Mouse (Mus musculus): ENCODE data around the gene 1700034J05Rik.

The 1700034J05Rik gene

DNA sequence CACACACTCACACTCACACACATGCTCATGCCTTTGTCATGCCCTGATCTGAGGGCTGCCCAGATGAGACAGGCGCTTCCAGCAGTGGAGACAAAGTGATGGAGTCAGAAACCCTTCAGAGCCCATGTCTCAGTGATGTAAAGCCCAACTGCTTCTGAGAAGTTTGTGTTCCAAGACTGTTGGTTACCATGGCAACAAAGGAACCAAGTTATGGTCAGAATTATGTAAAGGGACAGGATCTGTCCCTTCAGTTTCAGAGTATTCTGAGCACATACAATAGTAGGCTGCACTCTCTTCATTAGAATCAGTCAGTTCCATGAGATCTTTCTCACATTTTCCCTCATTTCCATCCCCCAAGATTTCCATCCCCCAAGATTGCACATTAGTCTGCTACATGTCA, at the start of gene 1700034J05Rik:
1700034J05Rik (minus strand) TSS at position 165 of the 400 bp plus-strand sequence.
- no peak for DNase-seq

GRCm38 (mm10) chr6:146999755-147000154, 45.5 kb upstream of the 1700034J05Rik start:
- DNase-seq, result no peak

GRCm38 (mm10) chr6:146999302-146999701, 45.1 kb upstream of the 1700034J05Rik start:
- no peak for DNase-seq

DNA sequence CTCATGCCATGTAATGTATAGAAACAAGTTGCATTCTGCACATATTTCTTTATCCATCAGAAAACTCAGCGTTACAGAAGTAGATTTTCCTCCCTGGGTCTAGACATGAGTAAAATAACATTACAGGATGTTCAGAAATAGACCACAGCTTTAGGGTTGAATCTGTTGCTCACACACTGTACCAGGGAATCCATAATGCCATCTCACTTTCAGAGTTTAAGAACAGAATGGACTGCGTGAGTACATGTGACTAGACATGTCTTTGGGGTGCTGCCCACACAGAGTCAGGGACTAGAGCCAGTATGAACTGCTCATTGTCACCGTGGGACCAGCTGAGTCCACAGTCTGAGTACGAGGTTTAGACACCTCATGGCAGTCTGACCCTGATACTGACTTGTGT, 44.5 kb upstream of the 1700034J05Rik start:
- no peak for DNase-seq

GRCm38 (mm10) chr6:146997006-146997405, 42.8 kb upstream of the 1700034J05Rik start:
- DNase-seq, result no peak

DNA sequence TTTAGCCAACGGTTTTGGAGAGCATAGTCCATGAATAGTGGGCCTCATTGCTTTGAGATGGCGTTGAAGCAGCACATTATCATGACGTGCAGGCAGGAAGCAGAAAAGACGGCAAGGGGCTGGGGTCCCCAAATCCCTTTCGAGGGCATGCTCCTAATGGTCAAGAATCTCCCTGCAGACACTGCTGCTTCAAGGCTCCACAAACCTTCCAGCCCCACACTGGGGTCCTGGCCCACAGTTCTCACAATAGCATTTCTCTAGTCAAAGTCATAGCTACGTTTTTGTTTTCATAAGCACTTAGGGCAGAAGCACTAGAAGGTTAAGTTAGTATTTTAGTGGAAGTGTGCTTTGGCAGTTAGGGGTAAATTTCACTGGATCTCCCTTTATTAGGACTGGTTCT, 41.7 kb upstream of the 1700034J05Rik start:
- DNase-seq, result no peak

GRCm38 (mm10) chr6:146995391-146995790, 41.2 kb upstream of the 1700034J05Rik start:
- no peak for DNase-seq

GRCm38 (mm10) chr6:146994236-146994635, 40.0 kb upstream of the 1700034J05Rik start:
- DNase-seq, result peak; percentile 44 to 60

- no peak for DNase-seq
Observed at GRCm38 (mm10) chr6:146984569-146984968, 30.3 kb upstream of the 1700034J05Rik start.

GRCm38 (mm10) chr6:146981249-146981835, 27.1 kb upstream of the 1700034J05Rik start:
- no peak for DNase-seq

GRCm38 (mm10) chr6:146979953-146980352, 25.7 kb upstream of the 1700034J05Rik start:
- peak; percentile 35 to 56 for DNase-seq

- DNase-seq, result peak in 1 of 2 experiments; percentile 22
Observed at GRCm38 (mm10) chr6:146979115-146979744, 25.0 kb upstream of the 1700034J05Rik start.

DNA sequence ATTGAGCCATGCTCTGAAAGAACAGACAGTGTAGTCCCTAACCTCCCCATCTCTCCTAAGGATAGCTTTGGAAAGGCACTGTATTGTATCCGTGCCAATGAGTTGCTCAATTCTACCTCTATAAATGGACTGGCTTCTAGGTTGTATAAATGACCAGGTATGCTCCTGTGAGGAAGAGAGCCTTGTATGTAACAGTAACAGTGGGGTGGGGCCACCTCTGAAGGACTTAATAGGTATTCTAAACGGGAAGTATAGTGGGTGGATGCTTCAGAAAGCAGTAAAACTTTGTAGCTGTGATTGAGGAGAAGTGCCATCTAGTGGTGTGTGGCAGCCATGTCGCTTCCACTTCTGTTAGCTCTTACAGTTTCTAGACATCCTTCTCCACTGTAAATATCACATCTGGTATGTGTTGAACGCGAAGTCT, 24.5 kb upstream of the 1700034J05Rik start:
- peak; percentile 35 to 55 for DNase-seq

DNA sequence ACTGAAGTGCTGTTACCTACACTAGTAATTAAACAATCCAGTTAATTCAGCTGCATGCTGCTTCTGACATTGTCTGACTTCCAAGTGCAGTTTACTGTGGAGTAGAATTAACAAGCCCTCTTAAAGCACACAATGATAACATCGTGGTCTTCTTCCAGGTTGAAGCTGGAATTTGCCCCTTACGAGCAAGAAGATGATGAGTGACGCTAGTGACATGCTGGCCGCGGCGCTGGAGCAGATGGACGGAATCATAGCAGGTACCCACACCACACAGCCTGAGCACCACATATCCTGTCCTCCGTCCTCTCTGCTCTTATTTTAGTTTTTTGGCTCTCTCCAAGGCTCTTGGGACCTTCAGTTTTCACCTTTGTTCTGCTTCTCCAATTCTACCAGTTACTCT, 22.2 kb upstream of the 1700034J05Rik start:
- no peak for DNase-seq

DNA sequence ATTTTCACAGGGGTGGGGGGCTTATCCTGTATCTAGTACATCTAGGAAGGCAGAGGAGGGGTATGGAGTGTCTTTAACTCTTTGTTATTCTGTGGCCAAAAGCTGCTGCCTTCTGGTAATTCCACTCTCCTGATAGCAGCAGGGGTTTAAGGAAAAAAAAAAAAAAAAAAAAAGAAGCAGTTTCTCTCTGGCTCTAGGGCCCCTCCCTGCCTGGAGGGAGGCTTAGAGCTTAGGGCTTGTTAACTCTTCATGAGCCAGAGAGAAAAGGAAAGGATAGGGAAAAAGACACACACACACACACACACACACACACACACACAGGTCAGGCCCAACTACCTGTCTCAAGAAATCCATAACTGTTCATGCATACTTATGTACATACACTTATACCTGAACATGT, 19.6 kb upstream of the 1700034J05Rik start:
- no peak for DNase-seq

- DNase-seq, result no peak
Observed at GRCm38 (mm10) chr6:146973406-146973805, 19.2 kb upstream of the 1700034J05Rik start.

DNA sequence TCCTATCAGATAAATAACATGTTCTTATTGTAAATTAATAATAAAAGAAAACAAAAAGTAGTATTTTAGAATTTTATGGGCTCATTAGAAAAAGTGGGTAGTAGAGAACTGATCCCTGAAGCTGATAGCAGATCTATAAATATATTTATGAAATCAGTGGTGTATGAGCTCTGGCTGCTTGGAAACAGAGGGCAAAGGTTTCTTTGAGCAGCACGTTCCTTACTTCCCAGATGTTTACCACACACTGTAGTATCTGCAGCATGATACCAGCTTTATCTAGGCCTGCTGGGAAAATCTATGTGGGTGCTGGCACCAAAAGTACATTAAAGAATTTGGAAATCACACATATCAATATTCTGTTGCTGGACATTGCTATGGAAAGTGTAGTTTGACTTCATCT, 18.5 kb upstream of the 1700034J05Rik start:
- DNase-seq, result no peak

- DNase-seq, result no peak
Observed at GRCm38 (mm10) chr6:146972009-146972408, 17.8 kb upstream of the 1700034J05Rik start.

GRCm38 (mm10) chr6:146971366-146971765, 17.1 kb upstream of the 1700034J05Rik start:
- no peak for DNase-seq

DNA sequence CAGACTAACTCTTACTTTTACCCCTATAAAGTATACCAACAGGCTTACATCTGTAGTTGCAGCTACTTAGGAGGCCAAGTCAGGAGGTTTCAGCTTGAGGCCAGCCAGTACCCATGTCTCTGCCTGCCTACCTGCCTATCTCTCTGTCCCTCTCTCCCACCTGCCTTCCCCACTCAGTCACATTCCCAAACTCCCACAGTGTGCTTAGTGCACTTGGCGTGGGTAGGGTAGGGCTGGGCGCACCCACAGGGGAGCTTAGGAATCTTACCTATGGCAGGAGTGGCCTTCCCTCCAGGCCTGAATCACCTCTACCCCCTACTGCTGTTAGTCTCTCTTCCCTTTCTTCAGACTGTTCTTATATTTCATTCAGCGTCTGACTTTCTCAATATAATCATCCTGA, 16.6 kb upstream of the 1700034J05Rik start:
- DNase-seq, result peak; percentile 40 to 56

DNA sequence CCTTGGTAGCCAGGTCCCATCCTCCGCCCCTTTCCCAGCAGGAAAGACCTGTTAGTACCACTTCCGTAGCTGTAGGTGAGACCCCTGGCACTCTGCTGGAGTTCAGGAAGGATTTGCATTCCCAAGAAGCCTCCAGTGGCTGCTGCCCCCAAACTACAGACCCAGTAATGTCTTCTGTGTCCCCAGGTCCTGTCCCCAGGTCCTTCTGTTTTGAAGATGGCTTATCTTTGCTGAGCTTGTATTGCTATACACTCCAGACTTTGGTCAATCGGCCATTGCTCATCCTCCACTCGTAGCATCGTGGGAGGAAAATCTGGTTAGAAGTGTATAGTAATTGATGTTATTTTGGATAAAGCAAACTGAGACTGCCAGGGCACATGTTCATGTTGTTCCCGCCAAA, 13.6 kb upstream of the 1700034J05Rik start:
- no peak for DNase-seq

GRCm38 (mm10) chr6:146966446-146967019, 12.3 kb upstream of the 1700034J05Rik start:
- DNase-seq, result no peak

GRCm38 (mm10) chr6:146965139-146965772, 11.0 kb upstream of the 1700034J05Rik start:
- no peak for DNase-seq
